Mouse (Mus musculus): ENCODE measurements at regions not wholly inside any gene's neighbourhood (a gene's known extent, or its start where the extent isn't known, plus 50 kb on each side); places are given as distances from the start of the nearest gene placed in this dataset.

GRCm38 (mm10) chr4:27787070-27787469 lies 1025.9 kb upstream of the Epha7 start:
- TF ChIP-seq CTCF (IDR thresholded peaks at IDR 0.05): no peak
- TF ChIP-seq EP300 (IDR thresholded peaks at IDR 0.05): no peak

All from lung, postnatal 0 days (tissue).